12 mouse cellular contexts compared by ENCODE assay signal in genomic region chr8:117577883-117578282, GRCm38 (mm10).
DNase-seq lines count a peak whose midpoint lies in the region; ATAC-seq and TF ChIP-seq lines count a peak whose summit lies in the region.
"Had no signal": no experiment of that assay in that cellular context is flagged by ENCODE, and none has a peak within 500 bp of the region (broad histone marks: within the 10 kb centered on the region; RNA-seq: fewer than 3 reads in every experiment).

No protein-coding gene starts in this region.

- H3K27ac ChIP-seq in lung, embryonic 14.5 days (ENCODE audit: low read depth): no peak overlapping the region
- H3K27ac ChIP-seq in bone marrow macrophage, adult 2 months (ENCODE audit: insufficient read depth, low read depth, low read length): no peak overlapping the region
- H3K27ac ChIP-seq: embryonic facial prominence, embryonic 15.5 days; neural tube, embryonic 12.5 days had no signal

- ATAC-seq in lung, embryonic 14.5 days (ENCODE audit: insufficient read depth): no peak

- no peaks in the 10 kb centered on the region for H3K27me3 ChIP-seq in lung, embryonic 14.5 days (ENCODE audit: insufficient read depth, low read length)
- H3K27me3 ChIP-seq in splenic B cell, adult 2 months (ENCODE audit: control insufficient read depth, insufficient read depth, low read length, poor library complexity, severe bottlenecking): no peaks in the 10 kb centered on the region
- H3K27me3 ChIP-seq: embryonic facial prominence, embryonic 15.5 days; neural tube, embryonic 12.5 days had no signal

- H3K9ac ChIP-seq in lung, embryonic 14.5 days: no peak overlapping the region
- H3K9ac ChIP-seq: embryonic facial prominence, embryonic 15.5 days; neural tube, embryonic 12.5 days had no signal

- no peak overlapping the region for H3K4me2 ChIP-seq in lung, embryonic 14.5 days
- H3K4me2 ChIP-seq: embryonic facial prominence, embryonic 15.5 days; neural tube, embryonic 12.5 days had no signal

- no peaks in the 10 kb centered on the region for H3K4me1 ChIP-seq in lung, embryonic 14.5 days (ENCODE audit: insufficient read depth)
- H3K4me1 ChIP-seq in bone marrow macrophage, adult 2 months (ENCODE audit: control insufficient read depth, insufficient read depth, low read length): peaks cover 14% of the 10 kb centered on the region
- H3K4me1 ChIP-seq: embryonic facial prominence, embryonic 15.5 days; neural tube, embryonic 12.5 days had no signal

- no peaks in the 10 kb centered on the region for H3K36me3 ChIP-seq in lung, embryonic 14.5 days (ENCODE audit: insufficient read depth)
- H3K36me3 ChIP-seq in splenic B cell, adult 2 months (ENCODE audit: control insufficient read depth, insufficient read depth, low read length, poor library complexity, severe bottlenecking): peaks cover 22% of the 10 kb centered on the region
- H3K36me3 ChIP-seq: embryonic facial prominence, embryonic 15.5 days; G1E; neural tube, embryonic 12.5 days had no signal

- peak; percentile 17 for DNase-seq in embryo, embryonic 11 days
- no peak for DNase-seq in embryo, embryonic 9.5 days (ENCODE audit: extremely low spot score)
- no peak for DNase-seq in lung, embryonic 14.5 days
- DNase-seq in lung, postnatal 4 days: no peak
- DNase-seq in splenic B cell, adult 2 months (ENCODE audit: low read depth, low spot score): peak; percentile 49
- DNase-seq in cerebellum, adult 9-11 months: no peak
- DNase-seq in kidney, postnatal 25 days: no peak
- DNase-seq: gastrocnemius, postnatal 14 days had no signal

- peak; percentile 51 for TF ChIP-seq CTCF in lung, embryonic 14.5 days (IDR thresholded peaks at IDR 0.05; ENCODE audit: low read depth)
- TF ChIP-seq CTCF in bone marrow macrophage, adult 2 months (IDR thresholded peaks at IDR 0.05; ENCODE audit: low read depth, low read length): peak; percentile 87

- H3K9me3 ChIP-seq in lung, embryonic 14.5 days (ENCODE audit: low read depth, low read length): no peaks in the 10 kb centered on the region
- H3K9me3 ChIP-seq: embryonic facial prominence, embryonic 15.5 days had no signal

- H3K4me3 ChIP-seq in lung, embryonic 14.5 days (ENCODE audit: low read depth, low read length): no peak overlapping the region
- no peak overlapping the region for H3K4me3 ChIP-seq in bone marrow macrophage, adult 2 months (ENCODE audit: insufficient read depth, low read length)
- H3K4me3 ChIP-seq: embryonic facial prominence, embryonic 15.5 days; neural tube, embryonic 12.5 days had no signal

- TF ChIP-seq POLR2A in bone marrow macrophage, adult 2 months (IDR thresholded peaks at IDR 0.05; ENCODE audit: borderline replicate concordance, low read depth, low read length): no peak

- 53% methylated on average over 10 of the region's 10 CpGs for WGBS in lung, embryonic 14.5 days

Comparison
In these comparisons a context has a peak if more than half of its experiments do, and no peak if none do; other contexts are left out.
1. DNase-seq: peak in embryo, embryonic 11 days (single experiment) and splenic B cell, adult 2 months (single experiment); none in embryo, embryonic 9.5 days (single experiment), lung, embryonic 14.5 days (single experiment), lung, postnatal 4 days (0 of 2), cerebellum, adult 9-11 months (single experiment) and kidney, postnatal 25 days (0 of 2).